Mouse (Mus musculus) midbrain, embryonic 13.5 days (tissue): ENCODE data around the gene Syn3. TPM values are rescaled to one million over a fixed set of nuclear protein-coding genes. Genes with fewer than 3 reads are reported as not detected.

Source experiments
- ATAC-seq: fragments of 200-750 bp; cut with Nextera tagmentation; 2 replicates; pipeline ENCODE4 v1.8.0; 2017; ENCODE audit warnings: mild to moderate bottlenecking, moderate TSS enrichment, moderate library complexity
- H3K27ac ChIP-seq: fragments of 300-500 bp; sonication (generic); 2 replicates; pipeline ENCODE4 v1.5.1; 2015; ENCODE audit warnings: inconsistent platforms, mild to moderate bottlenecking, moderate library complexity
- H3K27me3 ChIP-seq: fragments of 300-500 bp; sonication (generic); 2 replicates; pipeline ENCODE4 v1.6.1; 2015; ENCODE audit warnings: mild to moderate bottlenecking, inconsistent platforms
- H3K36me3 ChIP-seq: fragments of 300-500 bp; sonication (generic); 2 replicates; pipeline ENCODE4 v1.6.1; 2015; ENCODE audit warnings: mild to moderate bottlenecking, inconsistent platforms
- H3K4me1 ChIP-seq: fragments of 300-500 bp; sonication (generic); replicated peaks from 2 replicates; pipeline ENCODE4 v1.6.1; 2015; ENCODE audit warnings: inconsistent platforms
- H3K4me2 ChIP-seq: fragments of 300-500 bp; sonication (generic); replicated peaks from 2 replicates; pipeline ENCODE4 v1.6.1; 2015; ENCODE audit warnings: moderate library complexity, mild to moderate bottlenecking, inconsistent platforms
- H3K4me3 ChIP-seq: fragments of 300-500 bp; sonication (generic); replicated peaks from 2 replicates; pipeline ENCODE4 v1.5.1; 2015; ENCODE audit warnings: mild to moderate bottlenecking, inconsistent platforms
- H3K9ac ChIP-seq: fragments of 300-500 bp; sonication (generic); replicated peaks from 2 replicates; pipeline ENCODE4 v1.6.1; 2015; ENCODE audit warnings: mild to moderate bottlenecking, inconsistent platforms
- H3K9me3 ChIP-seq: fragments of 300-500 bp; sonication (generic); 2 replicates; pipeline ENCODE4 v1.6.1; 2016; ENCODE audit warnings: mild to moderate bottlenecking, inconsistent platforms
- whole genome bisulfite sequencing: fragments of 180-500 bp; shearing (Covaris S2); methylation state at CpG from one replicate; pipeline ENCODE4 v1.1.7; 2015; 5-methylcytosine and 5-hydroxymethylcytosine counted together
- polyA plus RNA-seq: library from polyadenylated mRNA; unstranded; fragments of >200 nt; fragmentation: Nextera tagmentation; extraction: Ambion mirVana; gene quantifications from 2 replicates; pipeline ENCODE4 v1.2.1, GENCODE M21; 2015

Syn3 gene
- polyA plus RNA-seq, 1 experiment from 2014 or later: 13.8 TPM

- 16% methylated on average over 4 of the region's 4 CpGs for WGBS
- H3K4me2 ChIP-seq: no peak overlapping the region
- no peak overlapping the region for H3K4me3 ChIP-seq
- H3K36me3 ChIP-seq: no peaks in the 10 kb centered on the region
- no peaks in the 10 kb centered on the region for H3K9me3 ChIP-seq
- ATAC-seq: peak; percentile 27; the same call in 1 of the 2 replicates
- no peaks in the 10 kb centered on the region for H3K27me3 ChIP-seq
- H3K27ac ChIP-seq: peak overlapping the region; percentile 10; the same call in 1 of the 2 replicates
- H3K9ac ChIP-seq: no peak overlapping the region
- peaks cover 6% of the 10 kb centered on the region for H3K4me1 ChIP-seq
Observed at GRCm38 (mm10) chr10:86166854-86167268, 331.8 kb downstream of the Syn3 start.

- H3K9ac ChIP-seq: no peak overlapping the region
- no peaks in the 10 kb centered on the region for H3K9me3 ChIP-seq
- H3K4me1 ChIP-seq: peaks cover 6% of the 10 kb centered on the region
- no peak overlapping the region for H3K4me2 ChIP-seq
- 61% methylated on average over 3 of the region's 3 CpGs for WGBS
- no peaks in the 10 kb centered on the region for H3K27me3 ChIP-seq
- H3K36me3 ChIP-seq: no peaks in the 10 kb centered on the region
- H3K4me3 ChIP-seq: no peak overlapping the region
- no peak for ATAC-seq
- H3K27ac ChIP-seq: no peak overlapping the region
Observed at GRCm38 (mm10) chr10:86164098-86164497, 334.6 kb downstream of the Syn3 start.

- no peak overlapping the region for H3K4me3 ChIP-seq
- WGBS: 81% methylated on average over 6 of the region's 6 CpGs
- no peaks in the 10 kb centered on the region for H3K27me3 ChIP-seq
- H3K4me1 ChIP-seq: peaks cover 2% of the 10 kb centered on the region
- no peak overlapping the region for H3K4me2 ChIP-seq
- ATAC-seq: no peak
- H3K36me3 ChIP-seq: no peaks in the 10 kb centered on the region
- H3K9me3 ChIP-seq: no peaks in the 10 kb centered on the region
- H3K27ac ChIP-seq: no peak overlapping the region
- no peak overlapping the region for H3K9ac ChIP-seq
Observed at GRCm38 (mm10) chr10:86161783-86162271, 336.9 kb downstream of the Syn3 start.

- Histone ChIP-seq H3K9ac (no peak overlapping the region), H3K4me2 (no peak overlapping the region), H3K36me3 (no peaks in the 10 kb centered on the region), H3K27me3 (no peaks in the 10 kb centered on the region), H3K4me1 (no peaks in the 10 kb centered on the region), H3K9me3 (no peaks in the 10 kb centered on the region), H3K27ac (no peak overlapping the region), H3K4me3 (no peak overlapping the region)
- no peak for ATAC-seq
- 85% methylated on average over 8 of the region's 8 CpGs for WGBS
Observed at GRCm38 (mm10) chr10:86158198-86158899, 340.3 kb downstream of the Syn3 start.

- no peak overlapping the region for H3K4me3 ChIP-seq
- WGBS: 68% methylated on average over 3 of the region's 3 CpGs
- no peak overlapping the region for H3K9ac ChIP-seq
Observed at GRCm38 (mm10) chr10:86155344-86155743, 343.4 kb downstream of the Syn3 start.

GRCm38 (mm10) chr10:86153221-86153620 lies 345.5 kb downstream of the Syn3 start:
- Histone ChIP-seq H3K4me3 (no peak overlapping the region), H3K9me3 (no peaks in the 10 kb centered on the region), H3K4me1 (0 out of 2 replicates have a peak, but pooled peaks cover 3% of the 10 kb centered on the region), H3K9ac (no peak overlapping the region), H3K27ac (no peak overlapping the region), H3K4me2 (no peak overlapping the region), H3K27me3 (no peaks in the 10 kb centered on the region), H3K36me3 (no peaks in the 10 kb centered on the region)
- ATAC-seq: no peak

More at GRCm38 (mm10) chr10:86155344-86155743, 343.4 kb downstream of the Syn3 start:
- no peak overlapping the region for H3K27ac ChIP-seq
- H3K27me3 ChIP-seq: no peaks in the 10 kb centered on the region
- no peaks in the 10 kb centered on the region for H3K4me1 ChIP-seq
- no peaks in the 10 kb centered on the region for H3K36me3 ChIP-seq
- no peak overlapping the region for H3K4me2 ChIP-seq
- H3K9me3 ChIP-seq: no peaks in the 10 kb centered on the region
- ATAC-seq: no peak

GRCm38 (mm10) chr10:86151357-86151756 lies 347.3 kb downstream of the Syn3 start:
- 73% methylated on average over 5 of the region's 5 CpGs for WGBS
- ATAC-seq: no peak

GRCm38 (mm10) chr10:86150076-86150475 lies 348.6 kb downstream of the Syn3 start:
- H3K4me1 ChIP-seq: 0 out of 2 replicates have a peak, but pooled peaks cover 3% of the 10 kb centered on the region
- H3K9ac ChIP-seq: no peak overlapping the region
- ATAC-seq: no peak
- H3K27me3 ChIP-seq: no peaks in the 10 kb centered on the region
- H3K36me3 ChIP-seq: no peaks in the 10 kb centered on the region
- H3K4me3 ChIP-seq: no peak overlapping the region
- no peak overlapping the region for H3K4me2 ChIP-seq
- no peaks in the 10 kb centered on the region for H3K9me3 ChIP-seq
- WGBS: 73% methylated on average over 1 of the region's 1 CpGs
- no peak overlapping the region for H3K27ac ChIP-seq

More at GRCm38 (mm10) chr10:86151357-86151756, 347.3 kb downstream of the Syn3 start:
- Histone ChIP-seq H3K4me1 (0 out of 2 replicates have a peak, but pooled peaks cover 3% of the 10 kb centered on the region), H3K27ac (no peak overlapping the region), H3K27me3 (no peaks in the 10 kb centered on the region), H3K9ac (no peak overlapping the region), H3K4me3 (no peak overlapping the region), H3K4me2 (no peak overlapping the region), H3K36me3 (no peaks in the 10 kb centered on the region), H3K9me3 (no peaks in the 10 kb centered on the region)

GRCm38 (mm10) chr10:86149029-86149818 lies 349.5 kb downstream of the Syn3 start:
- Histone ChIP-seq H3K9me3 (no peaks in the 10 kb centered on the region), H3K4me2 (no peak overlapping the region), H3K27me3 (no peaks in the 10 kb centered on the region), H3K4me3 (no peak overlapping the region), H3K4me1 (0 out of 2 replicates have a peak, but pooled peaks cover 3% of the 10 kb centered on the region), H3K27ac (no peak overlapping the region), H3K9ac (no peak overlapping the region), H3K36me3 (no peaks in the 10 kb centered on the region)
- ATAC-seq: 0 out of 2 replicates have a peak, but pooled peaks have one; percentile 24
- WGBS: 81% methylated on average over 3 of the region's 3 CpGs

GRCm38 (mm10) chr10:86139061-86139681 lies 359.5 kb downstream of the Syn3 start:
- no peak overlapping the region for H3K9ac ChIP-seq
- H3K4me2 ChIP-seq: no peak overlapping the region
- H3K4me1 ChIP-seq: no peaks in the 10 kb centered on the region
- H3K27ac ChIP-seq: no peak overlapping the region
- H3K27me3 ChIP-seq: no peaks in the 10 kb centered on the region
- H3K9me3 ChIP-seq: no peaks in the 10 kb centered on the region
- ATAC-seq: no peak
- H3K4me3 ChIP-seq: no peak overlapping the region
- 86% methylated on average over 8 of the region's 8 CpGs for WGBS
- no peaks in the 10 kb centered on the region for H3K36me3 ChIP-seq

GRCm38 (mm10) chr10:86137589-86138173 lies 361.0 kb downstream of the Syn3 start:
- Histone ChIP-seq H3K9me3 (no peaks in the 10 kb centered on the region), H3K36me3 (no peaks in the 10 kb centered on the region), H3K27me3 (no peaks in the 10 kb centered on the region), H3K27ac (no peak overlapping the region), H3K4me3 (no peak overlapping the region), H3K4me1 (no peaks in the 10 kb centered on the region), H3K9ac (no peak overlapping the region), H3K4me2 (no peak overlapping the region)
- no peak for ATAC-seq
- WGBS: 78% methylated on average over 5 of the region's 5 CpGs
